In genomic region chr11:108247121-108247863, GRCm38 (mm10) we compare ENCODE assay signal across 23 mouse cellular contexts.
DNase-seq lines count a peak whose midpoint lies in the region; ATAC-seq and TF ChIP-seq lines count a peak whose summit lies in the region.
"Had no signal": no experiment of that assay in that cellular context is flagged by ENCODE, and none has a peak within 500 bp of the region (broad histone marks: within the 10 kb centered on the region; RNA-seq: fewer than 3 reads in every experiment).

No protein-coding gene starts in this region.

- no peaks in the 10 kb centered on the region for H3K9me3 ChIP-seq in megakaryocyte, embryonic 14.5 days
- H3K9me3 ChIP-seq: embryonic facial prominence, embryonic 10.5 days; embryonic facial prominence, embryonic 13.5 days; forebrain, embryonic 12.5 days; forebrain, embryonic 15.5 days; heart, embryonic 13.5 days; hindbrain, embryonic 12.5 days; intestine, embryonic 15.5 days had no signal

- CTCF ChIA-PET in Patski (lab: Charles Lee): interaction anchor here (0.6 kb wide), 1 partner anchor 104 kb away, joined by 3 read pairs; no protein-coding TSS in a partner anchor

- H3K4me3 ChIP-seq in layer of hippocampus, adult 2 months: no peak overlapping the region
- H3K4me3 ChIP-seq in megakaryocyte, embryonic 14.5 days (replicated peaks): peak overlapping the region; percentile 78
- H3K4me3 ChIP-seq: embryonic facial prominence, embryonic 10.5 days; embryonic facial prominence, embryonic 13.5 days; erythroblast, embryonic 14.5 days; forebrain, embryonic 12.5 days; forebrain, embryonic 15.5 days; hindbrain, embryonic 12.5 days; intestine, embryonic 15.5 days had no signal

- no peak for ATAC-seq in megakaryocyte, adult 5-6 weeks (ENCODE audit: poor library complexity, severe bottlenecking)
- peak; percentile 76 for ATAC-seq in Patski
- ATAC-seq: forebrain, embryonic 15.5 days; hindbrain, embryonic 16.5 days; intestine, embryonic 15.5 days had no signal

- H3K27me3 ChIP-seq in megakaryocyte, embryonic 14.5 days (replicated peaks): no peaks in the 10 kb centered on the region
- H3K27me3 ChIP-seq in Patski: no peaks in the 10 kb centered on the region
- H3K27me3 ChIP-seq: embryonic facial prominence, embryonic 13.5 days; forebrain, embryonic 12.5 days; forebrain, embryonic 15.5 days; heart, embryonic 13.5 days; hindbrain, embryonic 12.5 days; intestine, embryonic 15.5 days had no signal

- H3K36me3 ChIP-seq in megakaryocyte, embryonic 14.5 days (replicated peaks; ENCODE audit: low read length): peaks cover 59% of the 10 kb centered on the region
- H3K36me3 ChIP-seq: embryonic facial prominence, embryonic 10.5 days; embryonic facial prominence, embryonic 13.5 days; forebrain, embryonic 12.5 days; forebrain, embryonic 15.5 days; heart, embryonic 13.5 days; hindbrain, embryonic 12.5 days; intestine, embryonic 15.5 days had no signal

- in situ Hi-C loops in Patski (cut with MboI; ENCODE audit: low pct_unique_long_range_greater_than_20kb): no loop called here

- TF ChIP-seq CTCF in layer of hippocampus, adult 2 months (conservative IDR thresholded peaks at IDR 0.05): no peak
- no peak for TF ChIP-seq CTCF in Patski (IDR thresholded peaks at IDR 0.05)

- peaks cover 100% of the 10 kb centered on the region for H3K4me1 ChIP-seq in megakaryocyte, embryonic 14.5 days

- peak overlapping the region; percentile 39; the same call in 1 of the 2 replicates for H3K27ac ChIP-seq in layer of hippocampus, adult 2 months
- H3K27ac ChIP-seq: embryonic facial prominence, embryonic 10.5 days; embryonic facial prominence, embryonic 13.5 days; forebrain, embryonic 12.5 days; forebrain, embryonic 15.5 days; hindbrain, embryonic 12.5 days; intestine, embryonic 15.5 days had no signal

- DNase-seq in layer of hippocampus, adult 2 months (ENCODE audit: low spot score in 2 of 2): no peak
- no peak for DNase-seq in layer of hippocampus, postnatal 10 days (ENCODE audit: low spot score in 2 of 2)
- no peak for DNase-seq in Patski (ENCODE audit: low read depth, low spot score)
- no peak for DNase-seq in thymus, postnatal 14 days
- DNase-seq: adrenal gland, adult 2 months; adrenal gland, postnatal 14 days; cerebellum, adult 11 months; cerebellum, adult 2 months; cerebellum, adult 9-11 months; cerebellum, postnatal 25 days; gastrocnemius, postnatal 25 days; heart, adult 18-20 months had no signal

- POLR2A ChIA-PET in Patski (lab: Charles Lee): no interaction called here
